Mouse (Mus musculus) heart, adult 18-20 months (tissue): ENCODE data around the gene Abcc5. TPM values are rescaled to one million over a fixed set of nuclear protein-coding genes. Genes with fewer than 3 reads are reported as not detected.
"Not testable (repeated sequence)": the region's sequence is repeated elsewhere in the genome, so short reads cannot be mapped to it uniquely, and the experiment has no call there.

Experiments used
- DNase-seq, 2 experiments: peaks; one replicate each; pipeline ENCODE4 v3.0.0; 2021 to 2022; ENCODE audit warnings: mixed read lengths in 1 of 2
- long read RNA-seq, 2 experiments: library from polyadenylated mRNA; stranded (forward); transcript quantifications; one replicate each; pipeline ENCODE4 v2.0.0; 2021
- total RNA-seq, 2 experiments: library from RNA; stranded (reverse); gene quantifications; 2 replicates each; pipeline ENCODE4 v1.2.3; 2021

Gene Abcc5
- 10 to 100 TPM; 20.7 to 24.0 TPM for total RNA-seq
- long read RNA-seq, experiment 1, full-length matches to known transcripts = 3 of 6 reads
- long read RNA-seq, experiment 1, partial matches to known transcripts = 1 of 6 reads
- long read RNA-seq, experiment 1, other reads (novel, unspliced or antisense) = 2 of 6 reads
- long read RNA-seq, experiment 2, partial matches to known transcripts = 1 of 2 reads
- long read RNA-seq, experiment 2, other reads (novel, unspliced or antisense) = 1 of 2 reads

GRCm38 (mm10) chr16:20425855-20426598 lies at the start of gene Abcc5:
Gene Abcc5 (minus strand): TSS chr16:20426394.
- peak; percentile 94 to 96 for DNase-seq

- DNase-seq = no peak
Measured at GRCm38 (mm10) chr16:20475335-20475734, 49.1 kb upstream of the Abcc5 start.

- no peak for DNase-seq
Measured at GRCm38 (mm10) chr16:20474786-20475185, 48.6 kb upstream of the Abcc5 start.

GRCm38 (mm10) chr16:20474211-20474610 lies 48.0 kb upstream of the Abcc5 start:
- DNase-seq = no peak

GRCm38 (mm10) chr16:20473748-20474147 lies 47.6 kb upstream of the Abcc5 start:
- DNase-seq = no peak

GRCm38 (mm10) chr16:20471686-20472085 lies 45.5 kb upstream of the Abcc5 start:
- DNase-seq = no peak

GRCm38 (mm10) chr16:20470981-20471380 lies 44.8 kb upstream of the Abcc5 start:
- no peak for DNase-seq

- no peak for DNase-seq
Measured at GRCm38 (mm10) chr16:20464725-20465124, 38.5 kb upstream of the Abcc5 start.

- not testable (repeated sequence) for DNase-seq
Measured at GRCm38 (mm10) chr16:20458736-20459135, 32.5 kb upstream of the Abcc5 start.

GRCm38 (mm10) chr16:20456106-20456505 lies 29.9 kb upstream of the Abcc5 start:
- DNase-seq = no peak

GRCm38 (mm10) chr16:20454155-20454654 lies 28.0 kb upstream of the Abcc5 start:
- no peak for DNase-seq

GRCm38 (mm10) chr16:20451774-20452173 lies 25.6 kb upstream of the Abcc5 start:
- no peak for DNase-seq

GRCm38 (mm10) chr16:20445871-20446270 lies 19.7 kb upstream of the Abcc5 start:
- peak in 1 of 2 experiments; percentile 7 for DNase-seq

- no peak for DNase-seq
Measured at GRCm38 (mm10) chr16:20444831-20445388, 18.7 kb upstream of the Abcc5 start.

- DNase-seq = peak; percentile 20 to 54
Measured at GRCm38 (mm10) chr16:20442871-20443270, 16.7 kb upstream of the Abcc5 start.

- DNase-seq = no peak
Measured at GRCm38 (mm10) chr16:20438673-20439415, 12.7 kb upstream of the Abcc5 start.

- not testable (repeated sequence) for DNase-seq
Measured at GRCm38 (mm10) chr16:20438046-20438445, 11.9 kb upstream of the Abcc5 start.

- no peak for DNase-seq
Measured at GRCm38 (mm10) chr16:20436281-20436680, 10.1 kb upstream of the Abcc5 start.

- DNase-seq = no peak
Measured at GRCm38 (mm10) chr16:20429328-20429727, 3.1 kb upstream of the Abcc5 start.

- no peak for DNase-seq
Measured at GRCm38 (mm10) chr16:20427566-20427965, 1.4 kb upstream of the Abcc5 start.

- peak; percentile 29 to 51 for DNase-seq
Measured at GRCm38 (mm10) chr16:20424719-20425650, 1.2 kb downstream of the Abcc5 start.
